Mouse (Mus musculus) liver, embryonic 12.5 days (tissue): ENCODE data around the gene Sesn1. TPM values are rescaled to one million over a fixed set of nuclear protein-coding genes. Genes with fewer than 3 reads are reported as not detected.
"Not testable (repeated sequence)": the region's sequence is repeated elsewhere in the genome, so short reads cannot be mapped to it uniquely, and the experiment has no call there.

Experiments
- ATAC-seq: fragments of 200-750 bp; cut with Nextera tagmentation; 2 replicates; pipeline ENCODE4 v1.8.0; 2017; ENCODE audit warnings: moderate number of reproducible peaks, mild to moderate bottlenecking, moderate library complexity
- H3K27ac ChIP-seq: fragments of 300-500 bp; sonication (generic); 2 replicates; pipeline ENCODE4 v1.5.1; 2016; ENCODE audit warnings: mild to moderate bottlenecking
- H3K27me3 ChIP-seq: fragments of 300-500 bp; sonication (generic); replicated peaks from 2 replicates; pipeline ENCODE4 v1.6.1; 2016; ENCODE audit warnings: mild to moderate bottlenecking, moderate library complexity
- H3K36me3 ChIP-seq: fragments of 300-500 bp; sonication (generic); 2 replicates; pipeline ENCODE4 v1.6.1; 2016; ENCODE audit warnings: mild to moderate bottlenecking, moderate library complexity
- H3K4me1 ChIP-seq: fragments of 300-500 bp; sonication (generic); 2 replicates; pipeline ENCODE4 v1.6.1; 2016
- H3K4me2 ChIP-seq: fragments of 300-500 bp; sonication (generic); 2 replicates; pipeline ENCODE4 v1.6.1; 2016; ENCODE audit warnings: mild to moderate bottlenecking, moderate library complexity
- H3K4me3 ChIP-seq: fragments of 300-500 bp; sonication (generic); 2 replicates; pipeline ENCODE4 v1.5.1; 2016; ENCODE audit warnings: mild to moderate bottlenecking, moderate library complexity
- H3K9ac ChIP-seq: fragments of 300-500 bp; sonication (generic); 2 replicates; pipeline ENCODE4 v1.6.1; 2016; ENCODE audit warnings: mild to moderate bottlenecking, moderate library complexity
- H3K9me3 ChIP-seq: fragments of 300-500 bp; sonication (generic); replicated peaks from 2 replicates; pipeline ENCODE4 v1.6.1; 2016; ENCODE audit warnings: mild to moderate bottlenecking, moderate library complexity
- WGBS: fragments of 180-500 bp; shearing (Covaris S2); methylation state at CpG from one replicate; pipeline ENCODE4 v1.1.7; 2016; ENCODE audit not compliant: insufficient replicate concordance; 5-methylcytosine and 5-hydroxymethylcytosine counted together
- polyA plus RNA-seq: library from polyadenylated mRNA; unstranded; fragments of >200 nt; fragmentation: Nextera tagmentation; extraction: Ambion mirVana; gene quantifications from 2 replicates; pipeline ENCODE4 v1.2.1, GENCODE M21; 2016

Sesn1 gene
- polyA plus RNA-seq, 1 experiment from 2014 or later = 22.5 TPM

DNA sequence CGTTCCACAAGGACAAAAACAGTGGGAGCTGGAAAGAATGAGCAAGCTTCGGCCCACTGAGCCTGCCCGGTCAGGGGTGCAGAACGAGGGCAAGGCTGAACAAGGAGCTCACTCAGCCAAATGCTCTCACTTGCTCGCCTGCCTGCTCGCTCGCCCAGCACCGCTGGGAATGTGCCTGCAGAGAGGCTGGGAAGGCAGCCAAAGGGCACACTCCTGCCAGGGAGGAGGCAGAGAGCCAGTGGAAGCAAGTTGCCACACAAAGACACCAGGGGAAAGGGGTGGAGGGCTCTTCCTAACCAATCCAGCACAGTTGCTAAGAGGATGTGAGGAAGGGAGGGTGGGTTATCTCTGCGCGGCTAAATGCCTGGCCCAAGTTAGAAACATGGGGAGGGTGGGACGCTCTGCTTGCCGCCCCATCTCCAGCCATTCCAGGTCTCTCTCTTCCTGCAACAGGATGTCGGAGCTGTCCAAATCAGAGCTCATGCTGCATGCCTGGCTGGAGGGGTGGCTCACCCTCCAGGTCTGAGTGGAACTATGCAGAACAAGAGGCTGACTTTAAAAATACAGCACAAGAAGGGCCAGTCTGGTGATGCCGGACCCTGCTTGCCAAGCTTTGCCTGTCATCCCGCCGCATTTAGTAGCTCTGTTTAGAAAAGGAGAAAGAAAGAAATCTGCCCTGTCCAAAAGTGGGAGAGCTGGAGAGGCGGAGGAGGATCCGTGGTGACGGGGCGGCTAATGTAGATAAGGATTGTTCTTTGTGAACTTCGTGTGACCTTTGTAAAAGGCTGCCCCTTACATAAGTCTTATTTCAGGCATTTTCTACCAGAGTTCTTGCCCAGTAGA is 125.1 kb downstream of the Sesn1 start:
- H3K4me1 ChIP-seq = peaks cover 35% of the 10 kb centered on the region
- 21% methylated on average over 21 of the region's 21 CpGs for WGBS
- ATAC-seq = no peak
- no peak overlapping the region; the same call in 1 of the 2 replicates for H3K4me3 ChIP-seq
- H3K27ac ChIP-seq = no peak overlapping the region; the same call in 1 of the 2 replicates
- no peak overlapping the region for H3K9ac ChIP-seq
- H3K36me3 ChIP-seq = no peaks in the 10 kb centered on the region
- H3K4me2 ChIP-seq = peak overlapping the region; percentile 33
- peaks cover 19% of the 10 kb centered on the region for H3K27me3 ChIP-seq
- H3K9me3 ChIP-seq = no peaks in the 10 kb centered on the region

DNA sequence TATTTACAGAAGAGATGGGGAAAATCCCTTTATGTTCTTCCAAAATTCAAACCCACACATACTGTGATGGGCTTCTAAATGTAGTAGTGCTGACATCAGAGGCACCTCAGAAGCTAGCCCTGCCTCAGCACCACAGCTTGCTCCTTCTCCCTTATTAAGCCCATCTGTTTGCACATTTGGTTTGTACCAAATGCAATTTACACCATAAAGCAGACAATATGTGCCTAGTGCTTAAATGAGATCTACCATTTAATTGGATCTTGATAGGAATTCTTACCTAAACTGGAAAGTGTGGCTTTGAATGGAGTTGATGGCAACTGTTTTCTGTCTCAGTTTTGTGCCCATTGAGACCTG is 125.7 kb downstream of the Sesn1 start:
- no peak for ATAC-seq
- Histone ChIP-seq H3K9ac (no peak overlapping the region), H3K4me2 (no peak overlapping the region), H3K4me1 (peaks cover 35% of the 10 kb centered on the region), H3K9me3 (peaks cover 5% of the 10 kb centered on the region; the same call in 1 of the 2 replicates), H3K4me3 (no peak overlapping the region), H3K27ac (no peak overlapping the region), H3K36me3 (no peaks in the 10 kb centered on the region), H3K27me3 (peaks cover 17% of the 10 kb centered on the region)

DNA sequence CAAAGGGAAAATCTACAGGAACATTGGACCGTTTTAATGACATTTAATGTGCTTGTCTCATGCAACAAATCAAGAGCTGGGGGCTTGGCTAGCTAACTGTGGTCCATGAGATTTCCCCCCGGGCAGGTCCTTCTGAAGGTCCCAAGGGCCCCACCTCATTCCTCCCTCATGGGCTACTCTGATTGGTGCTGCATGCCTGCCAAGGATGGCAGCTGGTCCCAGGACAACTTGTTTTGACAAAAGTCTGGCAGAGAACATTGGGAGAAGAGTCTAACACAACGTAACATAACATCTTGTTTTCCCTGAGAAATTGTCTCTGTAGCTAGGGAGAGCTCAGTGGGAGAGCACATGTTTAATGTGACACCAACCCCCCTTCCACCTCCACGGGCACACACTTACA is 126.4 kb downstream of the Sesn1 start:
- Histone ChIP-seq H3K4me1 (peaks cover 35% of the 10 kb centered on the region), H3K27me3 (peaks cover 16% of the 10 kb centered on the region), H3K4me3 (no peak overlapping the region), H3K27ac (peak overlapping the region; percentile 3; the same call in 1 of the 2 replicates), H3K36me3 (no peaks in the 10 kb centered on the region), H3K9me3 (peaks cover 9% of the 10 kb centered on the region; the same call in 1 of the 2 replicates), H3K9ac (no peak overlapping the region), H3K4me2 (no peak overlapping the region)
- ATAC-seq = no peak
- WGBS = 49% methylated on average over 4 of the region's 4 CpGs

DNA sequence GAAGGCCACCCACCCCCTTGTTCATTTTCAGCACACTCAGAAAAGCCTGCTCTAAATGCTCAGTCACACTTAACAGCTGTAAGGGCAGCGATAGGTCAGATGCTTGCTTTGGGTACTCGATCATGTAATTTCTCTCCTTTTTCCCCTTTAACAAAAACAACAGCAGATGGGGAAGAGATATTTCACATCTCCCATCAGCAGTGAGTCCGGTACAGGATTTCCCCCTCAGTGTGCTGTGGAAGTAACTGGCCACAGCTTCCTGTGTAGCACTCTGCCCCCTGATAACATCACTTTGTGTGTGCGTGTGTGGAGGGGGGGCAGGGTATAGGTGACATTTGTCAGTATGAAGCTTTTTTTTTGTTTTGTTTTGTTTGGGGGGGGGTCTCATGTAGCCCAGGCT is 127.4 kb downstream of the Sesn1 start:
- ATAC-seq = no peak

DNA sequence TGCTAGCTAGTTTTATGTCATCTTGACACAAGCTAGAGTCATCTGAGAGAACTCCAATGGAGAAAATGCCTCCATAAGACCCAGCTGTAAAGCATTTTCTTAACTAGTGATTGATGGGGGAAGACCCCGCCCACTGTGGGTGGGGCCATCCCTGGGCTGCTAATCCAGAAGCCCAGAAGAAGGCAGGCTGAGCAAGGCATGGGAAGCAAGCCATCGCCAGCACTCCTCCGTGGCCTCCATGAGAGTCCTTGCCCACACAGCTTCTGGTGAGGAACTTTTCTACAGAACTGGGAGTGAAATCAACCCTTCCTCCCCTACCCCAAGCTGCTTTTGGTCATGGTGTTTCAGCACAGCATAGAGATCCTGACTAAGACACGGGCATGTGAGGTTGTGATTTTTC is 129.4 kb downstream of the Sesn1 start:
- 63% methylated on average over 4 of the region's 4 CpGs for WGBS
- Histone ChIP-seq H3K9me3 (peaks cover 9% of the 10 kb centered on the region; the same call in 1 of the 2 replicates), H3K4me1 (peaks cover 35% of the 10 kb centered on the region), H3K9ac (no peak overlapping the region), H3K27me3 (peaks cover 14% of the 10 kb centered on the region), H3K4me2 (no peak overlapping the region), H3K4me3 (no peak overlapping the region), H3K36me3 (no peaks in the 10 kb centered on the region), H3K27ac (no peak overlapping the region)
- no peak for ATAC-seq

More for the DNA sequence above, 127.4 kb downstream of the Sesn1 start:
- Histone ChIP-seq H3K27ac (no peak overlapping the region), H3K9me3 (peaks cover 9% of the 10 kb centered on the region; the same call in 1 of the 2 replicates), H3K36me3 (no peaks in the 10 kb centered on the region), H3K4me2 (no peak overlapping the region), H3K9ac (no peak overlapping the region), H3K4me1 (peaks cover 35% of the 10 kb centered on the region), H3K4me3 (no peak overlapping the region), H3K27me3 (peaks cover 16% of the 10 kb centered on the region)
- 10% methylated on average over 4 of the region's 4 CpGs for WGBS

DNA sequence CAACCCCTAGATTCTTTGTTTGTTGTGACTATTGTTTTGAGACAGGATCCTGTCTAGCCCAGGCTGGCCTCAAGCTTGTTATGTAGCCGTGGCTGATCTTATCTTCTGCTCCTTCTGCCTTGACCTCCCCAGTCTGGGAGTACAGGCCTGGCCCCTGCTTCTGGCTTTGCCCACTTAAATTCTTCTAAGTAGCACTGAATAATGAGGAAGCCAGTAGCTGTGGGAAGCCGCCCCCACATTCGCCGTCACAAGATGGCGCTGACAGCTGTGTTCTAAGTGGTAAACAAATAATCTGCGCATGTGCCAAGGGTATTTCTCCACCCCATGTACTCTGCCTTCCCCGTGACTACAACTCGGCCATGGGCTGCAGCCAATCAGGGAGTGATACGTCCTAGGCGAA is 142.6 kb downstream of the Sesn1 start:
- not testable (repeated sequence) for H3K4me2 ChIP-seq, H3K4me3 ChIP-seq, H3K36me3 ChIP-seq, H3K9ac ChIP-seq, H3K9me3 ChIP-seq, ATAC-seq, H3K4me1 ChIP-seq, H3K27me3 ChIP-seq, H3K27ac ChIP-seq
- 75% methylated on average over 10 of the region's 10 CpGs for WGBS

DNA sequence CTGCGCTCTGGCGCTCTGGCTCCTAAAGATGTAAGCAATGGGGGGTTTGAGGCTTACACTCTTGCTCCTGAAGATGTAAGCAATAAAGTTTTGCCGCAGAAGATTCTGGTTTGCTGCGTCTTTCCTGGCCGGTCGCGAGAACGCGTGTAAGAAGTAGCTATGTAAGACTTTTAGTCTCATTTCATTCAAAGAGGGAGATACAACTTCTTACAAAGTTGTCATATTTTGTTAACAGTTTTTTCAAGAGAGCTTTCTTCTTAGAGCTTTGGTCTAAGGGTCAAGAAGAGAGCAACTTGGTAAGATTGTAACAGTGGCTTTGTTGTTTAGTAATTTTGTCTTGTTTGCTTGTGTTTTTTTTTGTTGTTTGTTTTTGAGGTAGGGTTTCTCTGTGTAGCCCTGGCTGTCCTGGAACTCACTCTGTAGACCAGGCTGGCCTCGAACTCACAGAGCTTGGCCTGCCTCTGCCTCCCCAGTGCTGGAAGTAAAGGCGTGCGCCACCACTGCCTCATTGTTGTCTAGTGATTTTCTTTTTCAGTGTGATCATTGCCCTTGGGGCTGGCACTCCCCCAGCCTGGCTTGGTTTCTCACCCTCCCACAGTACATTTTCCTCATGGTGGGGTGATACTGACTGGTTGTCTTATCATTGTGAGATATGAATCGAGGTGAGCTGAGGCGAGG is 143.3 kb downstream of the Sesn1 start:
- Histone ChIP-seq H3K9me3 (no peaks in the 10 kb centered on the region), H3K9ac (no peak overlapping the region), H3K27ac (no peak overlapping the region), H3K4me1 (no peaks in the 10 kb centered on the region), H3K4me2 (no peak overlapping the region), H3K4me3 (no peak overlapping the region), H3K27me3 (no peaks in the 10 kb centered on the region), H3K36me3 (no peaks in the 10 kb centered on the region)
- no peak for ATAC-seq
- WGBS = 82% methylated on average over 14 of the region's 14 CpGs

DNA sequence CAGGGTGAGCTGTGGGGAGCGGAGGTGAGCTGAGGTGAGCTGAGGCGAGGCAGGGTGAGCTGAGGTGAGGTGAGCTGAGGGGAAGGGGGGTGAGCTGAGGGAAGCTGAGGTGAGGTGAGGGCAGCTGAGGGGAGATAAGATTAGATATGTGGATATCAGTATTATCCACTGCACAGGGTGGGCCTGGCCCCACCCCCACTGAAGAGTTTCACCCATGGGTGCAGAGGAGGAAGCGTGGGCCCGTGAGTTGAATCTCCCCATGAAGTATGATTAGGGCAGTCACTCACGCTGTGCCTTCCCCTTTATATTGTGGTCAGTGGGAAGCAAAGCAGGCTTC is 143.8 kb downstream of the Sesn1 start:
- Histone ChIP-seq H3K4me2 (no peak overlapping the region), H3K27me3 (no peaks in the 10 kb centered on the region)
- WGBS = 80% methylated on average over 5 of the region's 5 CpGs

DNA sequence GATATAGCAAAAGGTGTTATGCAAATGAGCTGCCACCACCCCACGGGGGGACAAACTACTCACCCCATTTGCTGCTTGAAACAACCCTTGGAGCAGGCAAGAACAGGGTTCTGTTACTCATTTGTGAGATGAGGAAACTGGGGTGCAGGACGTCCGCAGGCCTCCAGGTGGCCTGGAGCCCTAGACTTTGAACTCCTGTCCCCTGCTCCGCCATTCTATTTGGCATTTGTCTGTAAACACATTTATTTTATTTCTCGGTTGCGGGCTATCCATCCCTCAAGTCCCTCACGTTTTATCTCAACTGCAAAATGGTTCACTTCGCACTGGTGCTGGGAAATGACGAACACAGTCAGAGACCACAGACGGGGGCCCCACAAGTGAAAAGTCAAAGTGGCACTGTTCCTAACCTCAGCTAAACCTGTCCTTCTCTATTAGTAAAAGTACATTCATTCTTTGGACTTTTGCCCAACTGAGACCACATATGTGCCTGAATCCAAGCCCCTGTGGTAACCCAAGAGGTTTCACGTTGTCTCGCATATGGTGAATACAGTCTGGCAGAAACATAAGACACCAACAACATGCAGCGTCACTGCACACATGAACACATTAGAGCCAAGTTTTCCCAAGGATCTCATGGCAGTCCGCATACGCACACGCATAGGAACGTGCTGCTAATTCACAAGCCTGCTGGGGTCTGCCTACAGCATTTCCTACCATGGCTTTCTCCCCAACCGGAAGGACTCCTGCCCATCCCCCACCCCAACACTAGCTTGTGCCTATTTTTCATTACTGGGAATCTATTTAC is 147.9 kb downstream of the Sesn1 start:
- Histone ChIP-seq H3K4me2 (no peak overlapping the region), H3K27me3 (no peaks in the 10 kb centered on the region), H3K4me3 (no peak overlapping the region), H3K27ac (no peak overlapping the region), H3K9ac (no peak overlapping the region), H3K4me1 (no peaks in the 10 kb centered on the region), H3K36me3 (no peaks in the 10 kb centered on the region), H3K9me3 (no peaks in the 10 kb centered on the region)
- no peak for ATAC-seq
- WGBS = 74% methylated on average over 18 of the region's 18 CpGs

More for the DNA sequence above, 143.8 kb downstream of the Sesn1 start:
- Histone ChIP-seq H3K4me3 (no peak overlapping the region), H3K9me3 (no peaks in the 10 kb centered on the region), H3K36me3 (no peaks in the 10 kb centered on the region), H3K4me1 (no peaks in the 10 kb centered on the region), H3K9ac (no peak overlapping the region), H3K27ac (no peak overlapping the region)
- ATAC-seq = no peak

Other genes with a start within 250 kb of the Sesn1 start
- 0.08 TPM in 2 replicates for gene Ccdc162, start 93.3 kb upstream of the Sesn1 start, polyA plus RNA-seq
- gene Cep57l1, start 64 bp upstream of the Sesn1 start, polyA plus RNA-seq = 19.9 and 20.0 TPM in 2 replicates
- gene Armc2, start 208.5 kb downstream of the Sesn1 start, polyA plus RNA-seq = 0.23 and 0.57 TPM in 2 replicates